Mouse (Mus musculus) gastrocnemius, adult 2 months (tissue): ENCODE results near the gene Frmd6. TPM values are rescaled to one million over a fixed set of nuclear protein-coding genes. Genes with fewer than 3 reads are reported as not detected.
A peak's percentile ranks its signal among the peaks of the same experiment; 100 is the strongest.

Source experiments
- DNase-seq: peaks from one replicate; pipeline ENCODE4 v3.0.0; 2022
- H3K27ac ChIP-seq: fragments of 200-600 bp; 2 replicates; pipeline ENCODE4 v1.8.1; 2022; ENCODE audit warnings: mild to moderate bottlenecking
- H3K4me3 ChIP-seq: fragments of 200-600 bp; 2 replicates; pipeline ENCODE4 v1.8.1; 2022; ENCODE audit warnings: mild to moderate bottlenecking, moderate library complexity
- CTCF ChIP-seq: fragments of 200-600 bp; IDR thresholded peaks from 2 replicates; pipeline ENCODE4 v1.8.1; 2022; ENCODE audit warnings: antibody characterized with exemption, mild to moderate bottlenecking, moderate library complexity
- intact Hi-C: fragments of 180-260 bp; cut with DNase I; formaldehyde crosslinking; loops from one replicate; pipeline ENCODE4 v1.15.1; 2025
- total RNA-seq, 2 experiments: library from RNA; stranded (reverse); gene quantifications; 2 replicates each; pipeline ENCODE4 v1.2.3; 2021

Frmd6 gene
- total RNA-seq, 2 experiments from 2014 or later = 9.8 to 14.2 TPM

- no peak for TF ChIP-seq CTCF
- no peak for DNase-seq
- Histone ChIP-seq H3K4me3 (no peak overlapping the region), H3K27ac (no peak overlapping the region)
- intact Hi-C loops = loop anchor here (5.0 kb wide), 1 partner anchor 437 kb away; no protein-coding TSS in a partner anchor
These were observed 104.5 kb downstream of the Frmd6 start for GRCm38 (mm10) chr12:70929781-70930180.

- TF ChIP-seq CTCF = no peak
- Histone ChIP-seq H3K4me3 (peak overlapping the region; percentile 85), H3K27ac (peak overlapping the region; percentile 96)
- DNase-seq = peak; percentile 25
- intact Hi-C loops = loop anchor here (1.0 kb wide), 1 partner anchor 199 kb away; the partner anchor contains the start of genes 2700049A03Rik and Timm9
These were observed 111.8 kb downstream of the Frmd6 start for GRCm38 (mm10) chr12:70937150-70937549.

DNA sequence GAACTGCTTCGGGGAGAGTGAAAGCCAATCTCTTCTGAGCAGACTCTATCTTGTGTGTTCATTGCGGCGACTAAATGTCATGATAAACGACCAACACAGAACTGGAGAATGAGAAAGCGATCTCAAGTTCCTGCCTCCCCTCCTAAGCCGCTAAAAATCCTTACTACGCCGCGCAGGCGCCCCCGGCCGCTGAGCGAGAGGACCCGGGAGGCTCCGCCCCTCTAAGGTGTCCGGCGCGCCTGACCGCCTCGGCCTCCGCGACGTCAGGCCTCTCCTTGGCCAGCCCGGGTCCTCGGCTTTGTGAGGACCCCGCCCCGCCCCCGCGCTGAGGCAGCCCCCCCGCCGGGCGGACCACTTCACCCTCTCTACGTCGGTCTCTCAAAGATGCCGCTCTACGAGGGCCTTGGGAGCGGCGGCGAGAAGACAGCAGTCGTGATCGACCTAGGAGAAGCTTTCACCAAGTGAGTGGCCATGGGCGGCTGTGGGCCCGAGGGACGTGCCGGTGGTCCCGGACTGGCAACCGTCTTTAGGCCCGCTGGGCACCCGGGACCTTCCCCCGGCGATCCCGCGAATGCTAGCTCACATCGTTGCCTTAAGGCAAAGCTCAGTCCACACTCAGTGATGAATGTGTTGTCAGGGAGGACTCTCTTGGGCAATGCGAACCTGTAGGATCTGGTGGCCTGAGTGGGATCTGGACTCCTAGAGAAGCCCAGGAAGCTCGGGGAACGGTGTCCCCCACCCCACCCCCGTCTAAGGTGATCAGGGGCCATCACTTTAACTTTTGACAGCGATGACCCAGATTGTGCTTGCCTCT, 112.5 kb downstream of the Frmd6 start, which contains the start of gene Actr10:
Gene Actr10 (plus strand): TSS at position 287 of the 814 bp plus-strand sequence.
- TF ChIP-seq CTCF = no peak
- DNase-seq = peak; percentile 96
- H3K4me3 ChIP-seq = peak within 1 kb of the TSS; percentile 85
- intact Hi-C loops = loop anchor here (1.0 to 2.0 kb wide), 2 partner anchors 29 to 199 kb away; partner anchors contain the start of genes 2700049A03Rik and Timm9
- peak within 1 kb of the TSS; percentile 96 for H3K27ac ChIP-seq

DNA sequence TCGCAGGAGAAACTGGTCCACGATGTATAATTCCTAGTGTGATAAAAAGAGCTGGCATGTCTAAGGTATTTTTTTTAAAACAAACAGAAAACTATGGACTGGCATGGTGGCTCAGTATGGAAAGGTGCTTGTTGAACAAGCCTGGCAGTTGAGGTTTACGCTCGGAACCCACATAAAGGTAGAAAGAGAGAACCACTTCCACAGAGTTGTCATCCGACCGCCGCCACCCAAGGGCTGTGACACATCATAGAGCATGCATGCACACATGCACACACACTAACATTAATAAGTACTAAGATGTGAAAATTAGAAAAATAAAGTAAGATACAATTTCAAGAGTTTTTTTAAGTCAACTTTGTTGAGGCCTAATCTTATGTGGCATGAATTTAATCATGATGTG, 115.5 kb downstream of the Frmd6 start:
- intact Hi-C loops = no loop called here
- Histone ChIP-seq H3K4me3 (no peak overlapping the region), H3K27ac (no peak overlapping the region)
- no peak for TF ChIP-seq CTCF
- DNase-seq = no peak

DNA sequence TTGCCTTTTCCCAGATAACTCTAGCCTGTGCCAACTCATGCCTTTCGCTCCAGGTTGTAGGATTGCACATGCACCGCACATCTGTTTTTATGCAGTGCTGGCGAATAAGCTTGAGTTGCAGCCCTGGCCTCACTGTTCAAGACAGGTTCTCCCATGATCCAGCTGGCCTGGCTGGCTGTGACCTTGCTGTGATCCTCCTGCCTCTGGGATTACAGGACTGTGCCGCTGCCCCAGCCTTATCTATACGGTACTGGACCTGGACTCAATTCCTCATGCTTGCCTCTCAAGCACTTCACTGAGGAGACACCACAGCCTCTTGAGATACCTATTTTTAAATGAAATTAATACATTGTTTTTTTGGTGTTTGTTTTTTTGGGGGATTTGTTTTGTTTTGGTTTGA, 118.9 kb downstream of the Frmd6 start:
- TF ChIP-seq CTCF = no peak

DNA sequence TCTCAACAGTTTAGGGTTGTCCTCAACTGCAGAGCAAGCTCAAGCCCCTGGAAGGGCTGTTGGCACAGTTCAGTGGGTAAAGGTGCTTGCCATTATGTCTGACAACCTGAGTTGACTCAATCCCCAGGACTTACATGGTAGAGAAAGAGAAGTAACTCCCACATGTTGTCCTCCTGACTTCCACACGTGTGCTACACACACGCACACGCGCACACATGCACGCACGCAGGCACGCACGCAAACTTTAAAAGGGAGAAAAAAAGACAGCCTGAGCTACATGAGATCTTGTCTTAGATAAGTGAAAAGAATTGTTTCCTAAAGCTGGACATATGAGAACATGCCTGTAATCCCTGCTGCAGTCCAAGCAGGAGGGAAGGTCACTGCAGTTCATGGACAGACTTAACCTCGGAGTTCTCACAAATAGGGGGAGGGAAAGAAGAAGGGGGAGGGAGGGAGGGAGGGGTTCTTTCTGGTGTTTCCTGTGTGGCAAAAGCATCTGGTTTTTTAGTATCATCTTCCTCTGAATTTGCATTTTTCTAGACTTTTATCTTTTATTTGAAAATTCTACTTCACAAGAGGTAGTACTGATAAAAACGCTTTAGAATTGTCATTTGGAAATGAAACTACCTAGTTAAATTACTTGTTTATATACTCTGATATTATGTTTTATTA, 121.4 kb downstream of the Frmd6 start:
- intact Hi-C loops = no loop called here
- DNase-seq = no peak
- TF ChIP-seq CTCF = no peak
- Histone ChIP-seq H3K27ac (no peak overlapping the region), H3K4me3 (no peak overlapping the region)

More for the DNA sequence above, 118.9 kb downstream of the Frmd6 start:
- DNase-seq = no peak
- no peak overlapping the region for H3K27ac ChIP-seq
- intact Hi-C loops = no loop called here
- H3K4me3 ChIP-seq = no peak overlapping the region

Other genes starting within 250 kb of the Frmd6 start
- gene Actr10, start 112.3 kb downstream of the Frmd6 start, total RNA-seq = 10 to 100 TPM; 84.5 to 94.2 TPM
- gene Psma3, start 149.1 kb downstream of the Frmd6 start, total RNA-seq = 100 to 1,000 TPM; 286 to 306 TPM
- 1 to 10 TPM; 8.7 to 9.0 TPM for gene Arid4a, start 190.5 kb downstream of the Frmd6 start, total RNA-seq